Mouse (Mus musculus) kidney, postnatal 0 days (tissue): ENCODE results near the gene Spaca7. TPM values are rescaled to one million over a fixed set of nuclear protein-coding genes. Genes with fewer than 3 reads are reported as not detected.
A peak's percentile ranks its signal among the peaks of the same experiment; 100 is the strongest.

ENCODE experiments used
- ATAC-seq: fragments of 200-750 bp; cut with Nextera tagmentation; replicated peaks from 2 replicates; pipeline ENCODE4 v1.8.0; 2017; ENCODE audit warnings: low read depth, moderate number of reproducible peaks, moderate TSS enrichment, moderate library complexity; ENCODE audit not compliant: low FRiP score
- DNase-seq: peaks from one replicate; pipeline ENCODE4 v3.0.0-alpha.2; 2016; ENCODE audit warnings: low spot score
- H3K27ac ChIP-seq: fragments of 300-500 bp; sonication (generic); 2 replicates; pipeline ENCODE4 v1.5.1; 2014; ENCODE audit warnings: mild to moderate bottlenecking
- H3K27me3 ChIP-seq: fragments of 300-500 bp; sonication (generic); 2 replicates; pipeline ENCODE4 v1.6.1; 2014; ENCODE audit warnings: low read length, mixed read lengths; ENCODE audit not compliant: insufficient read depth
- H3K36me3 ChIP-seq: fragments of 300-500 bp; sonication (generic); 2 replicates; pipeline ENCODE4 v1.6.1; 2014; ENCODE audit warnings: low read length, mixed read lengths; ENCODE audit not compliant: insufficient read depth
- H3K4me1 ChIP-seq: fragments of 300-500 bp; sonication (generic); replicated peaks from 2 replicates; pipeline ENCODE4 v1.6.1; 2014; ENCODE audit warnings: antibody characterized with exemption, low read length, mixed read lengths; ENCODE audit not compliant: insufficient read depth
- H3K4me2 ChIP-seq: fragments of 300-500 bp; sonication (generic); 2 replicates; pipeline ENCODE4 v1.6.1; 2014; ENCODE audit warnings: mild to moderate bottlenecking, low read length, moderate library complexity, mixed read lengths
- H3K4me3 ChIP-seq: fragments of 300-500 bp; sonication (generic); replicated peaks from 2 replicates; pipeline ENCODE4 v1.5.1; 2014; ENCODE audit warnings: low read depth, low read length
- H3K9ac ChIP-seq: fragments of 300-500 bp; sonication (generic); 2 replicates; pipeline ENCODE4 v1.6.1; 2014; ENCODE audit warnings: low read depth, low read length
- H3K9me3 ChIP-seq: fragments of 300-500 bp; sonication (generic); replicated peaks from 2 replicates; pipeline ENCODE4 v1.6.1; 2016; ENCODE audit warnings: low read length, inconsistent platforms, mixed read lengths
- CTCF ChIP-seq: IDR thresholded peaks from 2 replicates; pipeline ENCODE4 v1.5.1; 2016; ENCODE audit warnings: antibody characterized with exemption, low read depth, mild to moderate bottlenecking, moderate library complexity
- WGBS: fragments of 180-500 bp; shearing (Covaris S2); extraction: QIAGEN DNeasy Blood & Tissue Kit; methylation state at CpG from one replicate; pipeline ENCODE4 v1.1.7; 2014; 5-methylcytosine and 5-hydroxymethylcytosine counted together
- polyA plus RNA-seq: library from polyadenylated mRNA; unstranded; fragments of >200 nt; fragmentation: Nextera tagmentation; extraction: Ambion mirVana; gene quantifications from 2 replicates; pipeline ENCODE4 v1.2.1, GENCODE M21; 2015

Gene Spaca7
- polyA plus RNA-seq, 1 experiment from 2014 or later, result 1.8 TPM

GRCm38 (mm10) chr8:12644894-12645293 lies 72.1 kb downstream of the Spaca7 start:
- Histone ChIP-seq H3K4me2 (no peak overlapping the region), H3K9ac (no peak overlapping the region), H3K4me1 (no peaks in the 10 kb centered on the region), H3K4me3 (no peak overlapping the region), H3K27me3 (no peaks in the 10 kb centered on the region), H3K36me3 (peaks cover 39% of the 10 kb centered on the region), H3K9me3 (no peaks in the 10 kb centered on the region), H3K27ac (no peak overlapping the region)
- ATAC-seq (no peak), DNase-seq (peak; percentile 20)
- TF ChIP-seq CTCF, result peak; percentile 15; the same call in 1 of the 2 replicates
- 36% methylated on average over 7 of the region's 7 CpGs for WGBS

GRCm38 (mm10) chr8:12646536-12646935 lies 73.7 kb downstream of the Spaca7 start:
- no peaks in the 10 kb centered on the region for H3K9me3 ChIP-seq
- no peak overlapping the region for H3K27ac ChIP-seq
- no peaks in the 10 kb centered on the region for H3K4me1 ChIP-seq
- DNase-seq (no peak), ATAC-seq (0 out of 2 replicates have a peak, but pooled peaks have one; percentile 43)
- 64% methylated on average over 4 of the region's 4 CpGs for WGBS
- no peak for TF ChIP-seq CTCF
- peaks cover 33% of the 10 kb centered on the region for H3K36me3 ChIP-seq
- no peaks in the 10 kb centered on the region for H3K27me3 ChIP-seq
- H3K4me3 ChIP-seq, result no peak overlapping the region
- no peak overlapping the region for H3K9ac ChIP-seq
- no peak overlapping the region for H3K4me2 ChIP-seq

GRCm38 (mm10) chr8:12648951-12649350 lies 76.1 kb downstream of the Spaca7 start:
- DNase-seq, result no peak
- Histone ChIP-seq H3K9me3 (no peaks in the 10 kb centered on the region), H3K4me3 (no peak overlapping the region), H3K4me1 (no peaks in the 10 kb centered on the region), H3K36me3 (peaks cover 45% of the 10 kb centered on the region), H3K9ac (no peak overlapping the region), H3K4me2 (no peak overlapping the region), H3K27ac (no peak overlapping the region), H3K27me3 (no peaks in the 10 kb centered on the region)
- WGBS, result 89% methylated on average over 4 of the region's 4 CpGs
- no peak for TF ChIP-seq CTCF
- ATAC-seq, result no peak

Other genes with a start within 250 kb of the Spaca7 start
- gene Sox1, start 177.7 kb upstream of the Spaca7 start, polyA plus RNA-seq, result not detected in 2 replicates
- gene Tubgcp3, start 99.2 kb downstream of the Spaca7 start, polyA plus RNA-seq, result 28.4 and 32.3 TPM in 2 replicates
- 24.0 and 24.5 TPM in 2 replicates for gene Atp11a, start 184.0 kb downstream of the Spaca7 start, polyA plus RNA-seq